Mouse (Mus musculus): Measurements from ENCODE around the gene Dlgap1. TPM values are rescaled to one million over a fixed set of nuclear protein-coding genes. Genes with fewer than 3 reads are reported as not detected.

Dlgap1 gene
- polyA plus RNA-seq, 1 experiment from 2014 or later, result 0.50 TPM

GRCm38 (mm10) chr17:70794722-70795121 lies 825.8 kb downstream of the Dlgap1 start:
- H3K9ac ChIP-seq, result no peak overlapping the region
- H3K36me3 ChIP-seq, result no peaks in the 10 kb centered on the region
- H3K4me2 ChIP-seq, result no peak overlapping the region; the same call in 1 of the 2 replicates
- no peak for ATAC-seq (ENCODE audit: borderline replicate concordance, extremely low read depth, low FRiP score, low TSS enrichment)
- WGBS, result 33% methylated on average over 6 of the region's 6 CpGs
- H3K9me3 ChIP-seq, result no peaks in the 10 kb centered on the region
- no peaks in the 10 kb centered on the region for H3K27me3 ChIP-seq
- H3K4me3 ChIP-seq, result no peak overlapping the region
- H3K27ac ChIP-seq, result no peak overlapping the region
- H3K4me1 ChIP-seq, result 0 out of 2 replicates have a peak, but pooled peaks cover 6% of the 10 kb centered on the region

- H3K9me3 ChIP-seq, result no peaks in the 10 kb centered on the region
- H3K9ac ChIP-seq, result no peak overlapping the region
- H3K27ac ChIP-seq, result no peak overlapping the region
- no peaks in the 10 kb centered on the region for H3K36me3 ChIP-seq
- no peak overlapping the region for H3K4me3 ChIP-seq
- WGBS, result 65% methylated on average over 4 of the region's 4 CpGs
- H3K4me2 ChIP-seq, result no peak overlapping the region
- H3K4me1 ChIP-seq, result 0 out of 2 replicates have a peak, but pooled peaks cover 6% of the 10 kb centered on the region
- H3K27me3 ChIP-seq, result no peaks in the 10 kb centered on the region
- ATAC-seq (ENCODE audit: borderline replicate concordance, extremely low read depth, low FRiP score, low TSS enrichment), result no peak
These were observed 826.3 kb downstream of the Dlgap1 start for GRCm38 (mm10) chr17:70795196-70795595.

GRCm38 (mm10) chr17:70796940-70797772 lies 828.3 kb downstream of the Dlgap1 start:
- H3K4me1 ChIP-seq, result 0 out of 2 replicates have a peak, but pooled peaks cover 6% of the 10 kb centered on the region
- WGBS, result 48% methylated on average over 8 of the region's 8 CpGs
- H3K27me3 ChIP-seq, result no peaks in the 10 kb centered on the region
- H3K36me3 ChIP-seq, result no peaks in the 10 kb centered on the region
- H3K4me2 ChIP-seq, result no peak overlapping the region
- ATAC-seq (ENCODE audit: borderline replicate concordance, extremely low read depth, low FRiP score, low TSS enrichment), result no peak
- no peak overlapping the region for H3K27ac ChIP-seq
- H3K4me3 ChIP-seq, result no peak overlapping the region
- no peak overlapping the region for H3K9ac ChIP-seq
- no peaks in the 10 kb centered on the region for H3K9me3 ChIP-seq

GRCm38 (mm10) chr17:70797773-70798045 lies 828.8 kb downstream of the Dlgap1 start:
- H3K9me3 ChIP-seq, result no peaks in the 10 kb centered on the region
- H3K4me1 ChIP-seq, result 0 out of 2 replicates have a peak, but pooled peaks cover 6% of the 10 kb centered on the region
- 44% methylated on average over 1 of the region's 1 CpGs for WGBS
- no peak for ATAC-seq (ENCODE audit: borderline replicate concordance, extremely low read depth, low FRiP score, low TSS enrichment)
- H3K27ac ChIP-seq, result no peak overlapping the region
- no peaks in the 10 kb centered on the region for H3K27me3 ChIP-seq
- H3K9ac ChIP-seq, result no peak overlapping the region
- no peak overlapping the region for H3K4me2 ChIP-seq
- no peak overlapping the region for H3K4me3 ChIP-seq
- H3K36me3 ChIP-seq, result no peaks in the 10 kb centered on the region

- H3K9me3 ChIP-seq, result no peaks in the 10 kb centered on the region
- no peak overlapping the region for H3K9ac ChIP-seq
- H3K4me2 ChIP-seq, result no peak overlapping the region
- ATAC-seq (ENCODE audit: borderline replicate concordance, extremely low read depth, low FRiP score, low TSS enrichment), result no peak
- no peak overlapping the region for H3K4me3 ChIP-seq
- WGBS, result 63% methylated on average over 4 of the region's 4 CpGs
- no peaks in the 10 kb centered on the region for H3K36me3 ChIP-seq
- H3K4me1 ChIP-seq, result 0 out of 2 replicates have a peak, but pooled peaks cover 6% of the 10 kb centered on the region
- no peak overlapping the region for H3K27ac ChIP-seq
- no peaks in the 10 kb centered on the region for H3K27me3 ChIP-seq
These were observed 830.4 kb downstream of the Dlgap1 start for GRCm38 (mm10) chr17:70799266-70799665.

- 80% methylated on average over 14 of the region's 14 CpGs for WGBS
- H3K9ac ChIP-seq, result no peak overlapping the region
- H3K4me2 ChIP-seq, result no peak overlapping the region
- no peaks in the 10 kb centered on the region for H3K4me1 ChIP-seq
- H3K27ac ChIP-seq, result no peak overlapping the region
- H3K9me3 ChIP-seq, result no peaks in the 10 kb centered on the region
- H3K36me3 ChIP-seq, result no peaks in the 10 kb centered on the region
- no peak overlapping the region for H3K4me3 ChIP-seq
- H3K27me3 ChIP-seq, result no peaks in the 10 kb centered on the region
- no peak for ATAC-seq (ENCODE audit: borderline replicate concordance, extremely low read depth, low FRiP score, low TSS enrichment)
These were observed 833.1 kb downstream of the Dlgap1 start for GRCm38 (mm10) chr17:70802022-70802421.

- Histone ChIP-seq H3K9me3 (no peaks in the 10 kb centered on the region), H3K4me3 (no peak overlapping the region), H3K9ac (no peak overlapping the region), H3K27me3 (no peaks in the 10 kb centered on the region), H3K4me2 (no peak overlapping the region), H3K4me1 (no peaks in the 10 kb centered on the region), H3K36me3 (no peaks in the 10 kb centered on the region), H3K27ac (no peak overlapping the region)
- 95% methylated on average over 9 of the region's 9 CpGs for WGBS
- ATAC-seq (ENCODE audit: borderline replicate concordance, extremely low read depth, low FRiP score, low TSS enrichment), result no peak
These were observed 837.0 kb downstream of the Dlgap1 start for GRCm38 (mm10) chr17:70805866-70806265.

- Histone ChIP-seq H3K4me2 (no peak overlapping the region), H3K4me1 (no peaks in the 10 kb centered on the region), H3K9ac (no peak overlapping the region), H3K27me3 (no peaks in the 10 kb centered on the region), H3K27ac (no peak overlapping the region), H3K36me3 (no peaks in the 10 kb centered on the region), H3K4me3 (no peak overlapping the region), H3K9me3 (no peaks in the 10 kb centered on the region)
- 72% methylated on average over 2 of the region's 2 CpGs for WGBS
- no peak for ATAC-seq (ENCODE audit: borderline replicate concordance, extremely low read depth, low FRiP score, low TSS enrichment)
These were observed 837.7 kb downstream of the Dlgap1 start for GRCm38 (mm10) chr17:70806600-70806999.

- Histone ChIP-seq H3K36me3 (no peaks in the 10 kb centered on the region), H3K4me1 (no peaks in the 10 kb centered on the region), H3K4me3 (no peak overlapping the region), H3K9me3 (no peaks in the 10 kb centered on the region), H3K27ac (no peak overlapping the region), H3K9ac (no peak overlapping the region), H3K27me3 (no peaks in the 10 kb centered on the region), H3K4me2 (no peak overlapping the region)
- ATAC-seq (ENCODE audit: borderline replicate concordance, extremely low read depth, low FRiP score, low TSS enrichment), result no peak
- 91% methylated on average over 1 of the region's 1 CpGs for WGBS
These were observed 839.0 kb downstream of the Dlgap1 start for GRCm38 (mm10) chr17:70807885-70808284.

- no peak overlapping the region for H3K4me2 ChIP-seq
- no peaks in the 10 kb centered on the region for H3K9me3 ChIP-seq
These were observed 840.0 kb downstream of the Dlgap1 start for GRCm38 (mm10) chr17:70808837-70809236.

GRCm38 (mm10) chr17:70809776-70810175 lies 840.9 kb downstream of the Dlgap1 start:
- Histone ChIP-seq H3K4me3 (no peak overlapping the region), H3K4me1 (no peaks in the 10 kb centered on the region), H3K36me3 (no peaks in the 10 kb centered on the region)

More at GRCm38 (mm10) chr17:70808837-70809236, 840.0 kb downstream of the Dlgap1 start:
- Histone ChIP-seq H3K9ac (no peak overlapping the region), H3K4me1 (no peaks in the 10 kb centered on the region), H3K36me3 (no peaks in the 10 kb centered on the region), H3K27ac (no peak overlapping the region), H3K27me3 (no peaks in the 10 kb centered on the region), H3K4me3 (no peak overlapping the region)
- WGBS, result 35% methylated on average over 14 of the region's 14 CpGs
- no peak for ATAC-seq (ENCODE audit: borderline replicate concordance, extremely low read depth, low FRiP score, low TSS enrichment)

GRCm38 (mm10) chr17:70810795-70811194 lies 841.9 kb downstream of the Dlgap1 start:
- Histone ChIP-seq H3K4me1 (no peaks in the 10 kb centered on the region), H3K4me3 (no peak overlapping the region), H3K9ac (no peak overlapping the region), H3K4me2 (no peak overlapping the region), H3K36me3 (no peaks in the 10 kb centered on the region), H3K27me3 (peaks cover under 1% of the 10 kb centered on the region; the same call in 1 of the 2 replicates), H3K27ac (no peak overlapping the region), H3K9me3 (no peaks in the 10 kb centered on the region)
- 81% methylated on average over 5 of the region's 5 CpGs for WGBS
- ATAC-seq (ENCODE audit: borderline replicate concordance, extremely low read depth, low FRiP score, low TSS enrichment), result no peak

More at GRCm38 (mm10) chr17:70809776-70810175, 840.9 kb downstream of the Dlgap1 start:
- no peak overlapping the region for H3K9ac ChIP-seq
- no peaks in the 10 kb centered on the region for H3K9me3 ChIP-seq
- no peak overlapping the region for H3K4me2 ChIP-seq
- H3K27me3 ChIP-seq, result no peaks in the 10 kb centered on the region
- 48% methylated on average over 3 of the region's 3 CpGs for WGBS
- no peak overlapping the region for H3K27ac ChIP-seq
- no peak for ATAC-seq (ENCODE audit: borderline replicate concordance, extremely low read depth, low FRiP score, low TSS enrichment)

Measured in lung, embryonic 15.5 days (tissue).